Mouse (Mus musculus): ENCODE results near the gene Fcrl5.

GRCm38 (mm10) chr3:87422386-87422910 lies 13.1 kb upstream of the Fcrl5 start:
- no peak for TF ChIP-seq TAL1 (IDR thresholded peaks at IDR 0.05; ENCODE audit: low read length)
- TF ChIP-seq GATA1 (IDR thresholded peaks at IDR 0.05; ENCODE audit: low read length) = no peak

All from erythroblast, embryonic 14.5 days (primary cell).